Mouse (Mus musculus): Measurements from ENCODE around the gene Taf8.
A peak's percentile ranks its signal among the peaks of the same experiment; 100 is the strongest.

The Taf8 gene

DNA sequence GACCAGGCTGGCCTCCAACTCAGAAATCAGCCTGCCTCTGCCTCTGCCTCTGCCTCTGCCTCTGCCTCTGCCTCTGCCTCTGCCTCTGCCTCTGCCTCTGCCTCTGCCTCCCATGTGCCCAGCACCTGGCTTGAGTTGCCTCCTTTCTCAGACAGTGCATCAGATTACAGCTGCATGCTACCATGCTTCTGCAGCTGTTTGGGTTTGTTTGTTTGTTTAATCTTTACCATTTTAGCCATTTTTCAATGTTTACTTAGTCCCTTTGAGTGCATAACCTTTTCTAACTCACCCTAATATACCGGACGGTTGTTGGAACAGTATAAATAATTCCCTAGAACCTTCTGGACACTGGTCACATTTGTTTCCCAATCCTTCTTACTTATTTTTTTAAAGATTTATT, 43.2 kb downstream of the Taf8 start:
- DNase-seq (ENCODE audit: low spot score in 2 of 2), result no peak

DNA sequence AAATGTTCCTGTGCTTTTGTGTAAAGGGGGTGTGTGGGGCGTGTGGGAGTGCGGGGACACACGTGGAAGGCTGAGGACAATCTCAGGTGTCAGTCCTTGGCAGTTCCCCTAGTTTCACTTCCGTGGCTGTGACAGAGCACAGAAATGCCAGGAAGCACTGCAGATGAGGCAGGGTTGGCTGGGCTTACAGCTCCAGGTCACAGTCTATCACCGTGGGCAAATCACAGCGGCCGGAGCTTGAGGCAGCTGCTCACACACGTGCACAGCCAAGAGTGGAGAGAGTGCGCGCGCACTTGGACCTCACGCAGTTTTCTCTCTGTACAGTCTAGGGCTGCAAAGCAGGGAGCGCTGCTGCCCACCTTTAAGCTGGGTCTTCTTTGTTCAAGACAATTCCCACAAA, 43.8 kb downstream of the Taf8 start:
- DNase-seq (ENCODE audit: low spot score in 2 of 2), result no peak

DNA sequence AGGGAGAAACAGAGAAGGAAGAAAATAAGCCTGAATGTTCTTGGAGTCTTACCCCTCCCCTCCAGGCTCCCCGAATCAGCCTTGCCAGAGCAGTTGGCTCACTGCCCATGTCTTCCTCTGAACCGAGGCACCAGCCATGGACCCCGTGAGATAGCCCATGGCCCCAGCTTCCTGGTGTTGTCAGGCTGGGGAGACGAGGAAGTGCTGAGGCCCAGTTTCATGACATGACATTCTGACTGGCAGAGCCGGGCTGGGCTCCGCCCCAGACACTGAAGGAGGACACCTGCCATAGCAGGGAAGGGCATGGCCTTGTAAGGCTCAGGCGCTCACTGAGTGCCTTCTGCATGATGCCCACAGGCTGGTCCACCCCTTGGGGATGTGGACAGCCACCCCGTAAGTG, 47.4 kb downstream of the Taf8 start:
- peak; percentile 30 to 39 for DNase-seq (ENCODE audit: low spot score in 2 of 2)

DNA sequence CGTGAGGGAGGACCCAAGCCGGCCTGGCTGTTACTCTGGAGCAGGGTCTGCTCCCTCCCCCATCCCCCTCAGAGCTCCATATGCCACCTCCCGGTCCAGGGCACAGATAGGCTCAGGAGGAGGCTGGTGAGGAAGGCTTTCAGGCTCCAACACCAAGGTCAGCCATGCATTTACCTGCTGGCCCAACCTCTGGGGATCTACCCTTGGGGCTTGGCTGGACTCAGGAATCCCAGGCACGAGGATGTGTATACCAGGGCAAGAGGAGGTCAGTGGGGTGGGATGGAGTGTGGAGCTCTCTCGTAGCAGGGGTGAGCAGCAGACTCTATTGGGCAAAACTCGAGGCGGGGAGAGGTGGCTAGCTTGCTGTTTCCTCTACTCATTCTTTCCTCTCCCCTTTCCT, 49.2 kb downstream of the Taf8 start:
- DNase-seq (ENCODE audit: low spot score in 2 of 2), result no peak

DNA sequence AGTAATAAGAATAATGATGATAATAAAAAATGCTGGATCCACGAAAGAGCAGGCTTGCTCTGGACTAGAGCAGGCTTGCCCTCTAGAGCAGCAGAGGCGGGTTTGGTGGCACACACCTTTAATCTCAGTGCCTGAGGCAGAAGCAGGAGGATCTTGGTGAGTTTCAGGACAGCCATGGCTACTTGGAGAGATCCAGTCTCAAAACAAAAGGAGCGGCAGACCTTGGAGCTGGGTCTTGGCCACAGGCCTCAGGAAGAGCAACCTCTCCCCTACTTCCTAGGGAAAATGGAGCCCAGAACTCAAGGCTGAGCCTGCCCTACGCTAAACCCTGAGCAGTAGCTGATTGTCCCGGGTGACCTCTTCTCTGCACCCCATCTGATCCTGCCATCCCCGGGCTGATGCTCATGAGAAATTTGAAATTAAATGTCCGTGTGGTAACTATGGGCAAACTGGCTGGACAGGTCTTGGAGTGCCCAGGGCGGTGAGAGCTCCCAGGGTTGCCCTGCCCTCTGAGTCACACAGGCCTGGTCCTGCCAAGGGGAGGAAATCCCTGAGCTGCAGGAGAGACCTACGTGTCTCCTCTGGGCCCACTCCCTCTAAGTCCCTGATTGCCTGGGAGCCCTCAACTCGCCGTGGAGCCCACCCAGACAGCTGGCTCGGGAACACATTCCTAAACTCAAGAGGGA, 51.1 kb downstream of the Taf8 start:
- DNase-seq (ENCODE audit: low spot score in 2 of 2), result no peak

DNA sequence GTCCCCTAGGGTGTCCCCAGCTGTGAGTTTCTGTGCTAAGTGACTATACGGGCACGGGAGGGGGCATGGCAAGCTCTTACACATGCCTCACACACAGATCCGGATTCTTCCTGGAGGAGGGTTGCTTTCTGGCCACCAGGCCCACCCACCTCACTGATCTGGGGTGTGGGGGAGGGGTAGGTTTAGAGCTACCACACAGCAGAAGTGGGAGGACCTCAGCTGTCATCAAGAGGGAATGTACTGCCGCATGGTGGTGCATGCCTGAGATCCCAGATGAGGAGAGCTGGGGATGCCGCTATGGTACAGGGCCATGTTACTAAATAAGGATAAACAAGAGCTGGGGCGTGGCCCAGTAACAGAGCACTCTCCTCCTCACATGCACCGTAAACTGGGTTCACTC, 51.9 kb downstream of the Taf8 start:
- no peak for DNase-seq (ENCODE audit: low spot score in 2 of 2)

DNA sequence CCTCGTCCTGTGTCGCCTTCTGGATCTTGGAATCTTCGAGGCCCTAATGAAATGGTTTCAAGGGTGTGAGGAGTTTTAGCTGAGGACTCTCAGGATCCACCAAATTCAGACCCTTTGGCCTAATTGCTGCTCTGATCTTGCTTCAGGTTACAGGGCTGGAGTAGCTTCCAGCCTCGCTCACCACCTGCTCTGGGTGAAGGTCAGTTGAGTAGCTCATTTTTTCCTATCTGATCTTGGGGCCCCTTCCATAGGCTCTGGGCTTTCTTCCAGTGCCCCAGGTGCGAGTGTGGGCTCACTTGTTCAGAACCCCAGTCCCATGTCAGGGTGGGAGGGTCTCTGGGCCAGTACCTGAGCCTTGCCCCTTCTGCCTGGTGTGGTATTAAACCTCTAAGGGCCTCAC, 52.7 kb downstream of the Taf8 start:
- no peak for DNase-seq (ENCODE audit: low spot score in 2 of 2)

DNA sequence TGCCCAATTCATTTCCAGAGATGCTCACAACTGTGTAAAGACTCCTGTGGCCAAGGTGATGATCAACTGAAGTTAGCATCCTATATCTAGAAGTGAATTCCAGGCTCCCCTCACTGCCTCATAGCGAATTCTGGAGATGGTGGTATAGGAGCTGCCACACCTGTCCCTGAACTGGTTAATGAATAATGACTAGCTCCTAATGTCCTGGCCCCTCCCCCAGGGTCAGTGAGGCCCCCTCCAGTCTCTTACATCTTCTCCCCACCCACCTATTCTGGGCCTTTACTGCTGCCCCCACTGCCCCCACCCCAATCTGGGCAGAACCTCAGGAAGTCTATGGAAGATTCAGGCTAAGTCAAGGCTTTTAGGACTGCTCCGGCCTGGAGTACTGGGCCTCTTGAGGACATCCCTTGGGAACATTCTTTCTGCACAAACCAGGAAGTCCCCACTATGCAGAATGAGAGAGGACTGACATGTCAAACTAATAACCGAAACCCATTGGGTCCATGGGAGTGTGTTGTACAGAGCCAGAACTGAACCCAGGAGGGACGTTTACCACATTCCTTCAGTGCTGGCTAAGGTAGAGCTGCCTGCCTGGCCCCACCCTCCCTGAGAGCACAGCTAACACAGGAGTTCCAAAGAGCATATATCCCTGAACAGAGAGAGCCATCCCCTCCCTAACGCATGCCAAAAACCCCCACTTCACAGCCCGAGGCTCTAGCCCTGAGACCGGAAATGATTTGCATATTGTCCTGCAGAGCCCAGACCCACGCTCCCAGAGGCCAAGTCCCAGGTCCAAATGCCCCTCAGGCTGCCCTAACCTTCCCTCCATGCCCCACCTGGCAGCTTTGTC, 53.3 kb downstream of the Taf8 start:
- no peak for DNase-seq (ENCODE audit: low spot score in 2 of 2)

DNA sequence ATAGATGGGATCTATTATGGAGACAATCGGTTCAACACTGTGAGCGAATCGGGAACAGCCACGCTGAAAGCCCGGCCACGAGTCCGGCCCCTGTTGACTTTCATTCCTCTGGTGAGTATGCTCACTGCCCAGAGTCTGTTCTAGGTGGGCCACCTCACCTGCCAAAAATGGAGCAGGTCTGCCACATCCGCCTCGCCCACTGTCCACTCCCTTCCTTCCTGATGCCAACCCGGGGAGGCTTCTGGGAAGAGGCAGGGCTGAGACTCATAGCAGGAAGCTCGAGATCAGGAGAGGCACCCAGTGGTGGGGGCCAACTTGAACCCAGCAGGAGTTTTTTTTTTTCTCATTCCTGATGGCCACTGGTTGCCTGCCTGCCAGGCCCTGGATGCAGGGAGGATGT, 55.5 kb downstream of the Taf8 start:
- DNase-seq (ENCODE audit: low spot score in 2 of 2), result no peak

DNA sequence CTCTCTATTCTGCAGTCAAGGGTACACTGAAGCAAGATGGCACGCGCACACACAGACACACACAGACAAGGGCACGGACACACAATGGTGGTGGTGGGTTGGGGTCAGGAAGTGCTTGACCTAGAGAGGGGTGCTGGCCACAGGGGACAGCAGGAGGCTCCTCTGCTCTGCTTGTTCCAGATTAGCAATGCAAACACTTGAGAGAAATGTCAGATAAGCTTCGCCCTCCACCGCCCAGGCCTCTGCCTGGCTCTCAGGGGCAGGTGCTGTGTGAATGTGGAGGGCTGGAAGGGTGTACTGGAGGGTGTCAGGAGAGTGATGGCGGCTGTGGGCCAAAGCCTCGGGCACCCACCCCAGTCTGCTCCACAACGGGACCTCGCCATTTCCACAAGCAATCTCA, 56.1 kb downstream of the Taf8 start:
- DNase-seq (ENCODE audit: low spot score in 2 of 2), result no peak

DNA sequence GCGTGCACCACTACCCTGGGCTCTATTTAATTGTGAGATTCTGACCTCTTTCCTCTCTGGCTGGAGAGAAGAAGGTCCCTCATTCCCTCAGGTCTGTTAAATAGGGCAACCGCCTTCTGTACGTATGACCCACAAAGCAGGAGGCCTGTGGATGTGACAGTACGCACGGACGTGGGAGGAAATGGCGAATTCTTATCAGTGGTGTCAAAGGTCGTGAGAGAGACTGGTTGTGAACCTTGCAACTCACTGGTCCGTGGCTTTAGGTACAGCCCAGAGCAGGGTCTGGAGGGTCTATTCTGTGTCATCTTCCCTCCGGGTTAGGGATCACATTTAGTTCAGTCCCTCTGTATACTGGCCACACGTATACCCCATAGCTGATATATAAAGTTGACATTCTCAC, 56.6 kb downstream of the Taf8 start:
- no peak for DNase-seq (ENCODE audit: low spot score in 2 of 2)

DNA sequence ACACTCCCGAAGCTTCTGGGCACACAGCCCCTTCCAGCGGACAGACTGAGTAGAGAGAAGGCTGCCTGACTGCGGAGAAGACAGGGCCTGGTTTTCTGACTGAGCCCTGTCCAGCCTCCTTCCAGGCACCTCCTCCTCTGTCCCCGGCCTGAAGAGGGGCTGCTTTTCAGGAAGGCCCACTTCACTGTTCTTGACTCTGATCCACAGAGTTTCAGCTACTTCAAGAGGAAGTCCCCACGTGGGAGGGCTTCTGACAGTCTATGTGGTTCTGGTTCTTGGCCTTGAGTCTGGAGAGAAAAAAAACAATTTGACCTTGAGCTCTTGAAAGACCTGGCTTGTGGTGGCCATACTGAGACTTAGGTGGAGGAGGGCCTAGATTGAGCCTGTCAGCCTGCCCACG, 58.0 kb downstream of the Taf8 start:
- DNase-seq (ENCODE audit: low spot score in 2 of 2), result no peak

DNA sequence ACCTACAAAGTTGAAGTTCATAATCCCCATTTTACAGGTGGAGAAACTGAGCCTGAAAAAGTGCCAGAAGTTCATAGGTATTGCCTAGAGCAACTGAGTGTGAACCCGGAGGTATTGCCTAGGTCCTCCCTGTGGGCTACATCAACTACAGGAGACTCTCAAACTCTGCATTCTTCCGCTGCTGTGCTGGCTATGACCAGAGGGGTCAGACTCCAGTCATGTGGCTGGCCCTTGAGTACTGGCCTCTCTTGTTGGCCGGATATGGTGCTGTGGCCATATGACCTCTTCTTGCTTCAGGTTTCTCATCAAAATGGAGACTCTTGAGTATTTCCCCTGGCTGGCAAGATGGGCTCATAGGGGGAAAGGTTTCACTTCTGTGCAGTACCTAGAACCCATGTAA, 59.8 kb downstream of the Taf8 start:
- no peak for DNase-seq (ENCODE audit: low spot score in 2 of 2)

DNA sequence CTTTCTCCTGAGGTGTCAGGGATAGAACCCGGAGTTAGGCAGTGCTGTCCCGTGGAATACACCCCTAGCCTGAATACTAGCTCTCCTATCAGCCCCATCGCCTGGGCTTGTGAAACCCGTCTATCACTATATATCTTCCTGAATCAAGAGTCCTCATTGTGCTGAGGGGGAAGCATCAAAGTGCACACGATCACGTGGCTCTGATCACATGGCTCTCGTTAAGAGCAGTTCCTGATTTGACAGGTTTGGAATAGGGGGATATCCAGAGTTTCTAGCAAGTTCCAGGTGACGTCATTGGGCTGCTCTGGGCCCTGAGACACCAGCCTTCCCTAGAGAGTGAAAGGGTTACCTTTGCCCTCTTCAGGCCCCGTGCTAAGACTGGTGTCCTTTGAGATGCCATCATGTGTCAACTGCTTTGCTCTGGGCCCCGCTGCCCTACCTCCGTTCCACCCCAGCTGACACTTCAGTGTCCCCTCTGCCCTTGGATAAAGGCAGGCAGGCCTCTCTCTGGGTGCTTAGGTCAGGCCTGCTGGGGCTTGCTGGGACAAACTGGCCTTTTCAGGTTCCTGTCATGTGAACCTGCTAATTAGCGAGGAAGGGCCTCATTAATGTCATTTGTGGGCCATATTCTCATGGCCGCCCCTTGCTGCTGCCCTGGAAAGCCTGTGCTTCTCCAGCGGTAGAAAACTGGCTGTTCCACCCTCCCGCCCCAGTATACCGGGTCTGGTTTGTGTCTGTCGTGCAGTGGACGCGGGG, 60.6 kb downstream of the Taf8 start:
- no peak for DNase-seq (ENCODE audit: low spot score in 2 of 2)

DNA sequence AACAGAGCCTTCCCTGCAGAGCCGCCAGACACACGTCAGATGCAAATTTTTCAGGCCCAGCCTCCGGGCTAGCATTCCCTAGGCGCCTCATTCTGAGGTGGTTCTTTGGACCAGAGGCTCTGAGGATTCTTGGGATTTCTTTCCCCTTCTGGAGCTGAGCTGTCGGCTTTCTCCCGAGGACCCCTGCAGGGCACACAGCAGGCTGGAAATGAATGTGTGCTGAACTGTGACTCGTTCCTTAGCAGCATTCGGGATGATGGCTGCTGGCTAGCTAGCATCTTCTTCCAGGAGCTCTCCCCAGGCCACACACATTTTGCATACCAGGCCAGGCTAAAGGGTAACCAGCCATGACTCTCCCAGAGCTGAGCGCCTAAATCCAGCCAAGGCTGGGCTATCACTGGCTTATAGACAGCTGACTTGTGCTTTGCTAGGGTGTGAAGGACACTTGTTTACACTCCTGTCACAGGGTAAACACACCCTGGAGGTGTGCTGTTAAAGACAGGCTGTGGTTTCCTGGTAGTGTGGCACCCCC, 61.7 kb downstream of the Taf8 start:
- DNase-seq (ENCODE audit: low spot score in 2 of 2), result no peak

DNA sequence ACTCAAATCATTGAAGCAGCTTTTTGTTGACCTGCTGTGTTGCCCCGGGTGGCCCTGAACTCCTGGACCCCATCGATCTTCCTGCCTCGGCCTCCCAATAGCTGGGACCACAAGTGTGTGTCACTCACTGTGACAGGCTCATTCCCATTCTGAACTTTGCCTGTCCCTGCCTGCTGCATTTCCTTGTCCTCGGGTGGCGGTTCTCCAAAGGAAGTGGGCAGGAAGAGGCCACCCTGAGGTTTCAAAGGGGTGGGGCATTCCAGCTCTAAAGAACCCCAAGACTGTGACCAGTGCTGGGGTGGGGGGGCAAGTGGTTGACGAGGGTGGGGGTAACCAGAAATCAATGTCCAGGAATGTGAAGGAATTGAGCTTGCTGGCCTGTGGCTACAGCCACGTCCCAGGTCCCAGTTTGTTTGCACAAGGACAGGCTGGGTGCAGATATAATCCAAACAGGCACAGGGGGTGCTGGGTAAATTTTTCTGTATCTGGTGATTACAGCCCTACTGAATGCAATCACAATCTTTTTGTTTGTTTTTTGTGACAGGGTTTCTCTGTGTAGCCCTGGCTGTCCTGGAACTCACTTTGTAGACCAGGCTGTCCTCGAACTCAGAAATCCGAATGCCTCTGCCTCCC, 62.6 kb downstream of the Taf8 start:
- DNase-seq (ENCODE audit: low spot score in 2 of 2), result no peak

DNA sequence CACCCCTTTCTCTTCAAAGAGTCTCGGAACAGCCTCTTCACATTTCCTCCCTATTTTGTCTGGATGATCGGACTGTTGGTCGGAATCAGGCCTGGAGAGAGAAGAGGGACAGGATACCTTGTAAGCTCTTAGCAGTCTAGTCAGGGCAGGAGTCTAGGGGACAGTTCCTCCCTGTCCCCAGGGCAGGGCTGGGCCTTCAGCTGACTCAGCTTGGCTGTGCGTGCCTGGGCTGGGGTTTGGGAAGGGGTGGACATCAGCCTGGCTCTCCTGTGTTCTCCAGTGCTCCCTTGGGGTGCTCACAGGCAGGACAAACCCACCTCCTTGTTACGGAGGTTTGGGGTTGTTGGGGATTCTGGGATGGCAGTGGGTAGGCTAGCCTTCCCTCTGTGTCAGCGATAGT, 63.5 kb downstream of the Taf8 start:
- DNase-seq (ENCODE audit: low spot score in 2 of 2), result no peak

DNA sequence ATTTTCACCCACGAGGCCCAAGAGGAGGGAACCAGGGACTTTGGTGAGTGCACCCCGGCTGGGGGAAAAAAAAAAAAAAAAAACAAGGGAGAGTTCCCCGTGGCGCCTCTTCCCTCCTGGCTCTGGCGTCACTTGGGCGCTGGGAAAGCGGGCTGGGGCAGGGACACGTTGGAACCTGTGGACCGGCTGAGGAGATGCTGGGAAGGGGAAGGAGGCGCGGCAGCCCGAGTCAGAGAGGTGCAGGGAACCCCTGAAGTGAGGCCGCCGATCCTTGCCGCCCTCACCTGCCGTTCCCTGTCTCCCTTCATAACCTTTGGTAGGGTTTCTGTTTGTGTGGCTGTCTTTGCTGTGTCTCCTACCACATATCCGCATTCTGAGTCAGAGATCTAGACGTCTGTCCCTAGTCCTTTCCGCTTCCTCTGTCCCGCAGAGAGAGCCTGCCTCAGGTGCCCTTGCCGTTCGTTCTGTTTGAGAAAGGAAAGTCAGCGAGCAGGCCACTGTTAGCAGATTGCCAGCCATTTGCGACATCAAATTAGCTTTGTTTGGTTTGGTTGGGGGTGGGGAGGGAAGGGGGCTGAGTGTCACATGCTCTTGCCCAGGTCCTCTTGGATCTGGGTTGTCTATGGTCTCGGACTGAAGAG, 65.1 kb downstream of the Taf8 start, which contains the start of gene 1700001C19Rik:
1700001C19Rik (minus strand) TSS at position 470 of the 641 bp plus-strand sequence.
- peak in 1 of 2 experiments; percentile 14 for DNase-seq (ENCODE audit: low spot score in 2 of 2)

DNA sequence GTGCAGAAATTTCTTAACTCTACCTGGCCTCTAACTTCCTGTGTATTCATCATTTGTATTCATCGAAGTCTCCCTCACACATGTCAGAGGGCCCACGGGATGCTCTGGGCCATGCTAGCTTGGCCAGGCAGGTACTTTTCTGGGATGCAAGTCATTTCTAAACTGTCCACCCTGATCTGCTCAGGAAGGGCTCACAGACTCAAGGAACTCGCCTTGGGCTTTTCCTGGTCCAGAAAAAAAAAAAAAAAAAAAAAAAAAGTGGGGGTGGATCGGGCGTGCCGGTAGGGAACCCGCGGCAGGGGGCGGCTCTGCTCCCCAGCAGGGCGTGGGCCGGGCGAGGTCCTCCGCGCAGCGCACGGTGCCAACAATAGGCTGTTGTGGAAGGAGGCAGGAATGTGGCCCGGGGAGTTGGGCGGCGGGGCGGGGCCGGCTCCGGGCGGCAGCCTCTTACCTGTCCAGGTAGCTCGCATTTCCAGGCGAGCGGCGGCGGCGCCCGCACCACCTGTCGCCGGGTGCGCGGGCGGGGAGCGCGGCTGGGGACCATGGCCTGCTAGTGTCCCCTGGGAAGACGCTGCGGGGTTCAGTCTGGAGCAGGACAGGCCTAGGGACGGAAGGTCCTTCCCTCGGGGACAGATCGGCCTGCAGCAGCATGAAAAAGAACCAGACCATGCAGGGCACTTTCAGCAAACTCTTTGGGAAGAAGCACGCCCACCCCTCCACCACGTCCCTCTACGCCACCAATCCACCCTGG, 65.8 kb downstream of the Taf8 start, which contains the start of gene AI661453:
AI661453 (plus strand) TSS at position 460 of the 751 bp plus-strand sequence.
- peak in 1 of 2 experiments; percentile 9 for DNase-seq (ENCODE audit: low spot score in 2 of 2)
